Mouse (Mus musculus) MEL-GATA-1-ER (cell line): ENCODE results near the gene Plppr3.
"Not testable (repeated sequence)": the region's sequence is repeated elsewhere in the genome, so short reads cannot be mapped to it uniquely, and the experiment has no call there.

Source experiments
- DNase-seq: peaks from one replicate; pipeline ENCODE4 v3.0.0-alpha.2; 2012; ENCODE audit warnings: low read depth; ENCODE audit errors: extremely low read depth

The Plppr3 gene

GRCm38 (mm10) chr10:79906712-79907111 is 32.3 kb upstream of the Plppr3 start:
- DNase-seq = no peak

DNA sequence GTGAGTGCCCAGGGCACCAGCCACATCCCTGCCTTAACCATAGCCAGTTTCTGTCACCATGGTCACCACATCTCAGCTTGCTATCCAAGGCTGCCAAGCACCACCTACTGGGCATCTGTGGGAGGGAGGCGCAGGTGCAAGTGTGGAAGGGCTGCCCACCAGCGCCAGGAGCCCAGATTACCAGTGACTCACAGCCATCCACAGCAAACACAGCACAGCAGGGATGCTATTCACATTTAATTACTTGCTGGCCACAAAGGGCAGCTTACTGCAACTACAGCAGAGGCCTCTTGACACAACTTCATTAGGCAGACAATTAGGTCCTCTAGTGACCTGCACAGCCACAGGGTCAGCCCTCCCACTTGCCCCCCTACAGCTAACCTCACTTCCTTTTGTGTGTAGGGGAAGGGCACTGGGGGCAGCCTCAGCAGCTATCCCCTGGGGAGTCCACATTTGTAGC is 26.5 kb upstream of the Plppr3 start:
- no peak for DNase-seq

- no peak for DNase-seq
Measured at GRCm38 (mm10) chr10:79897316-79898245, 23.1 kb upstream of the Plppr3 start.

GRCm38 (mm10) chr10:79896814-79897213 is 22.4 kb upstream of the Plppr3 start:
- no peak for DNase-seq

- DNase-seq = no peak
Measured at GRCm38 (mm10) chr10:79896306-79896705, 21.9 kb upstream of the Plppr3 start.

- not testable (repeated sequence) for DNase-seq
Measured at GRCm38 (mm10) chr10:79892451-79893118, 18.2 kb upstream of the Plppr3 start.

DNA sequence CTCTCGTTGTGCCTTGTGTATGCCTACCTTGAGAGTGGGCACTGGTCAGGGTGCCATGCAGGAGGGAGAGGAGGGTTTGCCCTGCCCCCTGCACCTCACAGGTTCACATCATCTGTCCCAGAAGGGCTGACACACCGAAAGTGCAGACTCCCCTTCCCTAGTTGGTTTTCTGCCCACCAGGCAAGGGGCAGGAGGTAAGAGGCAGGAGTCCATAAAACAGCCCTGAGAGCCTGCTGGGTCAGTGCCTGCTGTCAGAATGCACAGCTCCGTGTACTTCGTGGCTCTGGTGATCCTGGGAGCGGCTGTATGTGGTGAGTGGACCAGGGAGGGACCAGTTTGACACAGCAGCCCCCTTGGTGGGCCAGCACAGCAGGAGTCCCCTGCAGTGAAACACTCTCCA is 16.2 kb upstream of the Plppr3 start, which contains the start of gene Cfd:
Gene Cfd, plus strand, starts transcription at position 184 of the 400 bp plus-strand sequence.
- DNase-seq = no peak

GRCm38 (mm10) chr10:79889386-79889785 is 15.0 kb upstream of the Plppr3 start:
- DNase-seq = no peak

GRCm38 (mm10) chr10:79886611-79887010 is 12.2 kb upstream of the Plppr3 start:
- DNase-seq = no peak

DNA sequence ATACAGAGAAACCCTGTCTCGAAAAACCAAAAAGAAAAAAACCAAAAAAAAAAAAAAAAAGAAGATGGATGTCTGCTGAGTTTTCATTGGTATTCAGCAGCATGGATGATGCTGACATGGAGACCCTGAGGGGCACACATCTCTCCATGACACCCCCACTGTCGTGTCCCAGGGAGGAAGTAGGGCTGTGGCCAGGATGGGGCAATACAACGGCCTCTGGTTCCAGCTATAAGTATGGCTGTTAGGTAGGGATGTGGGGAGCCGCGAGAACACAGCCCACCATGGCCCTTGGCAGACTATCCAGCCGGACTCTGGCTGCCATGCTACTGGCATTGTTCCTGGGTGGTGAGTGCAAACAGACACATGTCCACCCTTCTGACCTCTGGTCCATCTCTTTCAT is 11.6 kb upstream of the Plppr3 start, which contains the start of gene Elane:
Gene Elane, plus strand, starts transcription at position 194 of the 400 bp plus-strand sequence.
- no peak for DNase-seq

- DNase-seq = not testable (repeated sequence)
Measured at GRCm38 (mm10) chr10:79884938-79885337, 10.5 kb upstream of the Plppr3 start.

GRCm38 (mm10) chr10:79884446-79884845 is 10.0 kb upstream of the Plppr3 start:
- no peak for DNase-seq

GRCm38 (mm10) chr10:79883297-79884084 is 9.1 kb upstream of the Plppr3 start:
- DNase-seq = no peak

- no peak for DNase-seq
Measured at GRCm38 (mm10) chr10:79881981-79882380, 7.5 kb upstream of the Plppr3 start.

GRCm38 (mm10) chr10:79880721-79881120 is 6.3 kb upstream of the Plppr3 start:
- DNase-seq = no peak

DNA sequence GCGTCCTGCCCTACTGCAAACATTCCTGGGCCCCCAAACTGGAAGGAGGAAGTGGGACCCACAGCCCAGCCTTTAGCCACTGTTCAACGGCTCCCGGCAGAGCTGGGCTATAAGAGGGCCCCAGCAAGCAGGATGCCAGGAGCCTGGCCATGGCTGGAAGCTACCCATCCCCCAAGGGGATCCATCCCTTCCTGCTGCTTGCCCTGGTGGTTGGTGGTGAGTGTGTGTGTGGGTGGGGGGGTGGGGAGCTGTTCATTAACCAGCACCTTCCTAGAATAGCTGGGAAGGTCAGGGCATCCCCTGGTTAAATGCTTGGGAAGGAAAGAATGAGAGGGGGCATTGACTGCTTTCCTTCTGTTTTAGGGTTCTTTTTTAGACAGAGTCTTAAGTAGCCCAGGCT is 5.1 kb upstream of the Plppr3 start:
- no peak for DNase-seq

- no peak for DNase-seq
Measured at GRCm38 (mm10) chr10:79877757-79878156, 3.3 kb upstream of the Plppr3 start.

- peak; percentile 79 for DNase-seq
Measured at GRCm38 (mm10) chr10:79877174-79877573, 2.7 kb upstream of the Plppr3 start.

DNA sequence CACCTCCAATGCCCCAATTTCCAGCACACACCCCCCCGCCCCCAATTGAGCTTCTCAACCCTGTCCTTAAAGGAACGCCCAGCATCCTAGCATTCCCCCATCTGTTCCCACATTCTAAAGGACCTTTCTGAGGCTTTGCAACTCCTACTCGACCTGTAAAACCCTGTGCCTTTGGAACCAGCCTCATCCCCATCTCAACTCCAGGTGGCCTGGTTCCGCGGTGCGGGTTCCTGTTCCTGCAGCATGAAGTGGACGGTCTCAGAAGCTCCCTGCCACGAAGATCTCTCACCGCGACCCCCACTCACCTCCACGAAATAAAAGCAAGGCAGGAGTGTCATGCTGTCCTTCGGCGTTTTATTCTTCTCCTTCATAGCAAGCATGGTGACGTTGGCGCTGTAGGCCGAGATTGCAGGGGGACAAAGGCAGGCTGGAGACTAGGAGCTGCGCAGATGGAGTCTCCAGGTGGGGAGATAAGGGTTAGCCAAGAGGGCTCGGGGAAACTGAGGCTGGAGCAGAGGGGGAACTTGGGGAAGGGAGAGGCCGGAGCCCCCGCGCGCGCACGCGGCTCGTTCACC is 632 bp downstream of the Plppr3 start:
- DNase-seq = no peak

- DNase-seq = no peak
Measured at GRCm38 (mm10) chr10:79873313-79873712, 1.1 kb downstream of the Plppr3 start.

DNA sequence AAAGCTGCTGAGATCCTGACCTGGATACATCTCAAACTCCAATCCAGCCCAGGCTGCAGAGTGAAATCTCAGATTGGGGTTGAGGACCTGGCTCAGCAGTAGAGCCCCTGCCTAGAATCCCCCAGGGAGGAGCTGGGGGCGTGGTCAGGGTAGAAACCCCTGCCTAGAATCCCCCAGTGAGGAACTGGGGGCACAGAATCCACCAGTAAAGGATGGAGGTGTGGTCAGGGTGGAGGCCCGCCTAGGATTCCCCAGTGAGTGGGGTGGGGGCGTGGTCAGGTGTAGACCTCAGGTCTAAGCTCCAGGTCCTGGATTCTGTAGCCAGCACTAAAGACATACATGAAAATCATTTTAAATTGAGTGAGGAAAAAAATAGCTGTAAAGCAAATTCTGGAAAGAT is 1.6 kb downstream of the Plppr3 start:
- no peak for DNase-seq
